Mouse (Mus musculus): ENCODE data around the gene Thsd4. TPM values are rescaled to one million over a fixed set of nuclear protein-coding genes. Genes with fewer than 3 reads are reported as not detected.
"Not testable (repeated sequence)": the region's sequence is repeated elsewhere in the genome, so short reads cannot be mapped to it uniquely, and the experiment has no call there.

Gene Thsd4
- polyA plus RNA-seq, 1 experiment, result 1.9 TPM

DNA sequence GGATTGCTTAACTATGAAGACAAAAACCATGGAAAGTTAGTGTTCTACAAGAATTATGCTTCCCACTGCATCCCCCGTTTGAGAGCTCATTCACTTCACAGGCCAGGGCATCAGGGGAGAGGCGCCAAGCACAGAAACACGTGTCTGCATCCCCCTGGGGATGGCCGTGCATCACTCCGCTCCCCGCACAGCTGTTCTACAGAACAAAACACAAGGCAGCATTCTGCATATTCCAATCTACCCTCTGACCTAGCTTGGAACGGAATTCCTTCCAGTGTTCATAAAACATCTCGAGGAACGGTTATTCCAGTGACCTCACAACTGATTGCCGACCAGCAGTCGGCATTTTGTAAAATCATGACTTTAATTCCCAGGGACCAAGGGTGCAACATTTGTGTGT is 240.6 kb downstream of the Thsd4 start:
- Histone ChIP-seq H3K4me1 (ENCODE audit: control insufficient read depth, insufficient read depth, low read length) (no peaks in the 10 kb centered on the region), H3K27ac (ENCODE audit: insufficient read depth, low read length) (no peak overlapping the region), H3K4me3 (ENCODE audit: low read depth, low read length) (no peak overlapping the region), H3K9ac (ENCODE audit: low read depth, poor library complexity, severe bottlenecking) (no peak overlapping the region), H3K36me3 (ENCODE audit: control insufficient read depth, insufficient read depth, low read length, poor library complexity, severe bottlenecking) (no peaks in the 10 kb centered on the region), H3K27me3 (ENCODE audit: control insufficient read depth, insufficient read depth, low read length, poor library complexity, severe bottlenecking) (no peaks in the 10 kb centered on the region), H3K9me3 (replicated peaks; ENCODE audit: control insufficient read depth, insufficient read depth, low read length, poor library complexity, severe bottlenecking) (no peaks in the 10 kb centered on the region)
- TF ChIP-seq CTCF (IDR thresholded peaks at IDR 0.05; ENCODE audit: low read depth, low read length) (no peak), POLR2A (IDR thresholded peaks at IDR 0.05; ENCODE audit: insufficient read depth, low read length) (no peak), EP300 (IDR thresholded peaks at IDR 0.05; ENCODE audit: insufficient read depth, low read depth, low read length) (no peak)

DNA sequence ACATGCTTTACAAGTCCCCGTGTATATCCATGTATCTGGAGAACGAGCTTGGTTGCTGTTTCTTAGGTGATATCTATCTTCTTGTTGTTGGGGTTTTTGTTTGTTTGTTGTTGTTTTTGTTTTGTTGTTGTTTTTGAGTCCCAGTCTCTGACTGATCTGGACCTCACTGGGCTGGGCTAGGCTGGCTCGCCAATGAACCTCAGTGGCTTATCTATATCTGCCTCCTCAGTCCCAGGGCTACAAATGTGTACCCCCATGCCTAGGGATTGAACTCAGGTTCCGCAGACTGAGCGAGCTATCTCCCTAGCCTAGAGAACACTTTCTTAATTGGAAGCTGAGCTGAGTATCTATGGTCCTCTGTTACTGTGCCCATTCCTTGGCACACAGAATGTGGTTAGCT is 241.1 kb downstream of the Thsd4 start:
- H3K9me3 ChIP-seq (replicated peaks; ENCODE audit: control insufficient read depth, insufficient read depth, low read length, poor library complexity, severe bottlenecking), result no peaks in the 10 kb centered on the region
- no peaks in the 10 kb centered on the region for H3K36me3 ChIP-seq (ENCODE audit: control insufficient read depth, insufficient read depth, low read length, poor library complexity, severe bottlenecking)
- no peaks in the 10 kb centered on the region for H3K4me1 ChIP-seq (ENCODE audit: control insufficient read depth, insufficient read depth, low read length)
- no peaks in the 10 kb centered on the region for H3K27me3 ChIP-seq (ENCODE audit: control insufficient read depth, insufficient read depth, low read length, poor library complexity, severe bottlenecking)
- H3K27ac ChIP-seq (ENCODE audit: insufficient read depth, low read length), result no peak overlapping the region
- no peak overlapping the region for H3K4me3 ChIP-seq (ENCODE audit: low read depth, low read length)
- no peak overlapping the region for H3K9ac ChIP-seq (ENCODE audit: low read depth, poor library complexity, severe bottlenecking)
- TF ChIP-seq POLR2A (IDR thresholded peaks at IDR 0.05; ENCODE audit: insufficient read depth, low read length) (no peak), EP300 (IDR thresholded peaks at IDR 0.05; ENCODE audit: insufficient read depth, low read depth, low read length) (no peak), CTCF (IDR thresholded peaks at IDR 0.05; ENCODE audit: low read depth, low read length) (no peak)

DNA sequence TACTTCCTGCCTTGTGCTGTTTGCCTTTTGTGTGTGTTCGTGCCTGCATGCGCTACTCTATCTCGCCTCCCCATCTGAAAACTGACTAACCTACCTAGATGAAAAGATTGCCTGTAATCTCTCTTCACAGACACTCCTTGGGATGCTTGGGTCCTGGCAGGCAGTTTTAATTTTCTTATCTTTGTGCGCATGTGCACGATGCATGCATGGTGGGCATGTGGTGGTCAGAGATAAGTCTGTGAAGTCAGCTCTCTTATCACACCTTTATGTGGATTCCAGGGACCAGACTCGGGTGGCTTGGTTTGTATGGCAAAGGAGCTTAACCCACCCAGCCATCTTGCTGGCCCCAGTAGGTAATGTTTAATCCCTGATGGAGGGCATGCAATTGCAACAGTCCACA is 242.3 kb downstream of the Thsd4 start:
- TF ChIP-seq POLR2A (IDR thresholded peaks at IDR 0.05; ENCODE audit: insufficient read depth, low read length) (no peak), CTCF (IDR thresholded peaks at IDR 0.05; ENCODE audit: low read depth, low read length) (no peak), EP300 (IDR thresholded peaks at IDR 0.05; ENCODE audit: insufficient read depth, low read depth, low read length) (no peak)
- no peaks in the 10 kb centered on the region for H3K4me1 ChIP-seq (ENCODE audit: control insufficient read depth, insufficient read depth, low read length)
- H3K9ac ChIP-seq (ENCODE audit: low read depth, poor library complexity, severe bottlenecking), result no peak overlapping the region

DNA sequence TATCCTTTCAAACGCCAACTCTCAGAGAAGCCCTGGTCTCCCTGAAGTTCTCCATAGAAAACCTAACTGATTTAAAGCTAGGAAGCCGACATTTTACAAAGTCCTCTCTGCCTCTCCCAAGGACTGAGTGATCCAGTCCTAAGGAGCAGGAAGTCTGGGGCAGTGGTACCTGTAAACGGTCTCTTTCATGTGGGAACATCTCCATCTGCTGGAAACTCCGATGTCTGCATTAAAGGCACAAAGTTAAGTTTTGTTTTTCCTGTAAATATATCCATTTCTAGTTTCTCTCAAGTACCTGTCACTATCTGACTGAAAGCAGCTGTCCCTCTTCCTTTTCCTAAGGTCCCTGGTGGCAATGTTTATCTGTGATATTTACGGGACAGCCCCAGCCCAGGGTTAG is 245.5 kb downstream of the Thsd4 start:
- H3K9me3 ChIP-seq (replicated peaks; ENCODE audit: control insufficient read depth, insufficient read depth, low read length, poor library complexity, severe bottlenecking), result no peaks in the 10 kb centered on the region
- no peaks in the 10 kb centered on the region for H3K36me3 ChIP-seq (ENCODE audit: control insufficient read depth, insufficient read depth, low read length, poor library complexity, severe bottlenecking)
- H3K27me3 ChIP-seq (ENCODE audit: control insufficient read depth, insufficient read depth, low read length, poor library complexity, severe bottlenecking), result no peaks in the 10 kb centered on the region
- TF ChIP-seq POLR2A (IDR thresholded peaks at IDR 0.05; ENCODE audit: insufficient read depth, low read length), result no peak
- TF ChIP-seq EP300 (IDR thresholded peaks at IDR 0.05; ENCODE audit: insufficient read depth, low read depth, low read length), result no peak
- TF ChIP-seq CTCF (IDR thresholded peaks at IDR 0.05; ENCODE audit: low read depth, low read length), result no peak
- H3K4me3 ChIP-seq (ENCODE audit: low read depth, low read length), result no peak overlapping the region
- H3K4me1 ChIP-seq (ENCODE audit: control insufficient read depth, insufficient read depth, low read length), result no peaks in the 10 kb centered on the region
- peak overlapping the region; percentile 38 for H3K27ac ChIP-seq (ENCODE audit: insufficient read depth, low read length)
- H3K9ac ChIP-seq (ENCODE audit: low read depth, poor library complexity, severe bottlenecking), result no peak overlapping the region

More for the DNA sequence above, 242.3 kb downstream of the Thsd4 start:
- no peaks in the 10 kb centered on the region for H3K27me3 ChIP-seq (ENCODE audit: control insufficient read depth, insufficient read depth, low read length, poor library complexity, severe bottlenecking)
- no peaks in the 10 kb centered on the region for H3K9me3 ChIP-seq (replicated peaks; ENCODE audit: control insufficient read depth, insufficient read depth, low read length, poor library complexity, severe bottlenecking)
- H3K4me3 ChIP-seq (ENCODE audit: low read depth, low read length), result no peak overlapping the region
- H3K27ac ChIP-seq (ENCODE audit: insufficient read depth, low read length), result no peak overlapping the region
- no peaks in the 10 kb centered on the region for H3K36me3 ChIP-seq (ENCODE audit: control insufficient read depth, insufficient read depth, low read length, poor library complexity, severe bottlenecking)

DNA sequence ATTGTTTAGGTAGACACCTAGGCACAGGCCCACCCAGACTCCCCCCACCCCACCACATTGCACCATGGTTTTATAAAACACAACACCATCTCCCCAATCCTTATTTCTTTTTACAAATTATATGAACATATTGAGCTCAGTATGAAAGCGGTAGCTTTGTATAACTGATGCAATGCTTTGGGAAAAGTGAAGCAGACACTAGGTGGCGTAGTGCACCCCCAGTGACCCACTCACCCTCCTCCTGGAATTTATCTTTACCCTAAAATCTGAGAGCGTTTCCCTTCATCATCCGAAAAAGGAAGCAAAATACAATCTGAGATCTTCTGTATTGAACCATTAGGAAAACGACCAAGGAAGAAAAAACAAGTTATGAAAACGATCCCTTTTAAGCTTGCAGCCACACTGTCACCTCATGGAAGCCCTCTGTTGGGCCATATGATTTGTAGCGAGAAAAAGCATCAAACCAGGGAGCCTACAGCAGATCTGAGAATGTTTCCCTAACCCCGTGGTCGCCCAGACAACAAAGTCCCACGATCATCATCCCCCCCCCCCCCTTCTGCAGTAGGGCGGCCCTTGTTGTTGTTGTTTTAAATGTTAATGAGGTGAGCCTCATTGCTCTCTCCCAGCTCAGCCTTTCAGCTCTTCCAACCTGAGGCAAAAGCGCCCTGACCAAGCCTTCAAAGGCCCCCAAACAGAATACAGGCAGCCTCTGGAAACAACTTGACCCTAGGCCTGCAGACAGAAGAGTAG is 246.3 kb downstream of the Thsd4 start:
- Histone ChIP-seq H3K9me3 (replicated peaks; ENCODE audit: control insufficient read depth, insufficient read depth, low read length, poor library complexity, severe bottlenecking) (no peaks in the 10 kb centered on the region), H3K27ac (ENCODE audit: insufficient read depth, low read length) (no peak overlapping the region), H3K36me3 (ENCODE audit: control insufficient read depth, insufficient read depth, low read length, poor library complexity, severe bottlenecking) (no peaks in the 10 kb centered on the region), H3K27me3 (ENCODE audit: control insufficient read depth, insufficient read depth, low read length, poor library complexity, severe bottlenecking) (no peaks in the 10 kb centered on the region), H3K4me3 (ENCODE audit: low read depth, low read length) (no peak overlapping the region), H3K4me1 (ENCODE audit: control insufficient read depth, insufficient read depth, low read length) (no peaks in the 10 kb centered on the region), H3K9ac (ENCODE audit: low read depth, poor library complexity, severe bottlenecking) (no peak overlapping the region)
- 0 out of 2 replicates have a peak, but pooled peaks have one; percentile 5 for TF ChIP-seq EP300 (IDR thresholded peaks at IDR 0.05; ENCODE audit: insufficient read depth, low read depth, low read length)
- TF ChIP-seq CTCF (IDR thresholded peaks at IDR 0.05; ENCODE audit: low read depth, low read length), result peak; percentile 33
- no peak for TF ChIP-seq POLR2A (IDR thresholded peaks at IDR 0.05; ENCODE audit: insufficient read depth, low read length)

DNA sequence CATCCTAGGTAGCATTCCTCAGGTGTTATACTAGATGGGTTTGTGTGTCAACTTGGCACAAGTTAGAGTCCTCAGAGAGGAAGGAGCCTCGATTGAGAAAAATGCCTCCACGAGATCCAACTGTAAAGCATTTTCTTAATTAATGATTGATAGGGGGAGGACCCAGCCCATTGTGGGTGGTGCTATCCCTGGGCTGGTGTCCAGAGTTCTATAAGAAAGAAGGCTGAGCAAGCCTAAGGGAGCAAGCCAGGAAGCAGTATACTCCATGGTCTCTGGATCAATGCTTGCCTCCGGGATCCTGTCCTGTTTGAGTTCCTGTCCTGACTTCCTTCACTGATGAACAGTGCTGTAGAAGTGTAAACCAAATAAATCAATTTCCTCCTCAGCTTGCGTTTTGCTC is 247.3 kb downstream of the Thsd4 start:
- Histone ChIP-seq H3K36me3 (ENCODE audit: control insufficient read depth, insufficient read depth, low read length, poor library complexity, severe bottlenecking) (no peaks in the 10 kb centered on the region), H3K9ac (ENCODE audit: low read depth, poor library complexity, severe bottlenecking) (no peak overlapping the region), H3K4me3 (ENCODE audit: low read depth, low read length) (no peak overlapping the region), H3K27ac (ENCODE audit: insufficient read depth, low read length) (no peak overlapping the region), H3K4me1 (ENCODE audit: control insufficient read depth, insufficient read depth, low read length) (no peaks in the 10 kb centered on the region), H3K27me3 (ENCODE audit: control insufficient read depth, insufficient read depth, low read length, poor library complexity, severe bottlenecking) (no peaks in the 10 kb centered on the region), H3K9me3 (replicated peaks; ENCODE audit: control insufficient read depth, insufficient read depth, low read length, poor library complexity, severe bottlenecking) (no peaks in the 10 kb centered on the region)
- TF ChIP-seq CTCF (IDR thresholded peaks at IDR 0.05; ENCODE audit: low read depth, low read length), result no peak
- TF ChIP-seq POLR2A (IDR thresholded peaks at IDR 0.05; ENCODE audit: insufficient read depth, low read length), result no peak
- TF ChIP-seq EP300 (IDR thresholded peaks at IDR 0.05; ENCODE audit: insufficient read depth, low read depth, low read length), result no peak

DNA sequence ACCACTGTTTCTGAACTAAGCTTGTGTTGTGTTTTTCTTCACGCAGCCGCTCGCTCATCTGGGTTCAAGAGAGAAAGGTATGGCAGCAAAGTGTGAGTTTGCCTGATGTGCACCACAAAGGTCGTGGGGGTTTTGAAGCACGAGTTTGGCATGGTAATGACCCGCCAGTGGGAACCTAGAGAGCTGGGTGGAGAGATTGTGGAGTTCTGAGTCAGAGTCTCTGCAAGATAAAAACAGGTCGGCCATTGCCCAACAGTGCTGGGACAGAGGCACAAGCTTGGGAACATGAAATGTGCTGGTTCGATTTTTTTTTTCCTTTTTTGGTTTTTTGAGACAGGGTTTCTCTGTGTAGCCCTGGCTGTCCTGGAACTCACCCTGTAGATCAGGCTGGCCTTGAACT is 249.5 kb downstream of the Thsd4 start:
- H3K4me3 ChIP-seq (ENCODE audit: low read depth, low read length), result peak overlapping the region; percentile 74
- H3K27ac ChIP-seq (ENCODE audit: insufficient read depth, low read length); H3K9ac ChIP-seq (ENCODE audit: low read depth, poor library complexity, severe bottlenecking); H3K36me3 ChIP-seq (ENCODE audit: control insufficient read depth, insufficient read depth, low read length, poor library complexity, severe bottlenecking); H3K9me3 ChIP-seq (replicated peaks; ENCODE audit: control insufficient read depth, insufficient read depth, low read length, poor library complexity, severe bottlenecking); H3K4me1 ChIP-seq (ENCODE audit: control insufficient read depth, insufficient read depth, low read length); H3K27me3 ChIP-seq (ENCODE audit: control insufficient read depth, insufficient read depth, low read length, poor library complexity, severe bottlenecking): not testable (repeated sequence)
